Mouse (Mus musculus) neural tube, embryonic 11.5 days (tissue): ENCODE data around the gene Vps8. TPM values are rescaled to one million over a fixed set of nuclear protein-coding genes. Genes with fewer than 3 reads are reported as not detected.

Experiments
- ATAC-seq: fragments of 200-750 bp; cut with Nextera tagmentation; 2 replicates; pipeline ENCODE4 v1.8.0; 2017; ENCODE audit warnings: moderate number of reproducible peaks, mild to moderate bottlenecking, moderate TSS enrichment, moderate library complexity; ENCODE audit not compliant: insufficient read depth, low FRiP score, low TSS enrichment
- DNase-seq: peaks from one replicate; pipeline ENCODE4 v3.0.0-alpha.2; 2015; ENCODE audit warnings: low spot score
- H3K27ac ChIP-seq: fragments of 300-500 bp; sonication (generic); 2 replicates; pipeline ENCODE4 v1.5.1; 2014; ENCODE audit warnings: low read depth, mild to moderate bottlenecking, low read length
- H3K27me3 ChIP-seq: fragments of 300-500 bp; sonication (generic); 2 replicates; pipeline ENCODE4 v1.6.1; 2014; ENCODE audit warnings: mild to moderate bottlenecking, low read length, mixed read lengths; ENCODE audit not compliant: control insufficient read depth, insufficient read depth
- H3K36me3 ChIP-seq: fragments of 300-500 bp; sonication (generic); 2 replicates; pipeline ENCODE4 v1.6.1; 2014; ENCODE audit warnings: mild to moderate bottlenecking, low read length, moderate library complexity, mixed read lengths; ENCODE audit not compliant: control insufficient read depth, insufficient read depth
- H3K4me1 ChIP-seq: fragments of 300-500 bp; sonication (generic); 2 replicates; pipeline ENCODE4 v1.6.1; 2014; ENCODE audit warnings: low read length, mixed read lengths; ENCODE audit not compliant: control insufficient read depth, insufficient read depth
- H3K4me2 ChIP-seq: fragments of 300-500 bp; sonication (generic); 2 replicates; pipeline ENCODE4 v1.6.1; 2014; ENCODE audit warnings: low read depth, mild to moderate bottlenecking, moderate library complexity
- H3K4me3 ChIP-seq: fragments of 300-500 bp; sonication (generic); 2 replicates; pipeline ENCODE4 v1.5.1; 2014; ENCODE audit warnings: low read depth, low read length
- H3K9ac ChIP-seq: fragments of 300-500 bp; sonication (generic); 2 replicates; pipeline ENCODE4 v1.6.1; 2014; ENCODE audit warnings: mild to moderate bottlenecking, low read length
- H3K9me3 ChIP-seq: fragments of 300-500 bp; sonication (generic); 2 replicates; pipeline ENCODE4 v1.6.1; 2016; ENCODE audit warnings: low read length; ENCODE audit not compliant: control insufficient read depth
- WGBS: fragments of 180-500 bp; shearing (Covaris S2); extraction: QIAGEN DNeasy Blood & Tissue Kit; methylation state at CpG from one replicate; pipeline ENCODE4 v1.1.7; 2014; 5-methylcytosine and 5-hydroxymethylcytosine counted together
- polyA plus RNA-seq: library from polyadenylated mRNA; unstranded; fragments of >200 nt; fragmentation: Nextera tagmentation; extraction: Ambion mirVana; gene quantifications from 2 replicates; pipeline ENCODE4 v1.2.1, GENCODE M21; 2014

Vps8 gene
- polyA plus RNA-seq, 1 experiment from 2014 or later, result 30.8 TPM

DNA sequence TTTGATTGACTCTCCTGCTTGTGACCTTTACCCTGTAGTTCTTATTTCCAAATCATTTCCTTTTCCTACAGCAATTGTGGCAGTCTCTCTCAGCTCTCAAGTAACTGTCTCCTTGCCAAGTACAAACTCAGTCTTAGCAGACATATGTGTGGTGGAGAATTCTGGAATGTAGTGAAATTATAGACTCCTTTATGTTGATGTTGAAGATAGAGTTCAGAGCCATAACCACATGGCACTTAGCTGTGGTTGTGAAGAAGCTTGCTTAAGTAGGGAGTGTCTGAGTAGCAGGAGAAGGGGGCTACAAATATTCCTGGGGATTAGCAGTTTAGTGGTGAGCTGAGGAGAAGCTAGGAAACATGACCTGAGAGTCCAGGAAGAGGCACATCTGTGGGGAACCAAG lies 18.1 kb downstream of the Vps8 start:
- Histone ChIP-seq H3K36me3 (no peaks in the 10 kb centered on the region), H3K4me1 (no peaks in the 10 kb centered on the region), H3K9ac (no peak overlapping the region), H3K9me3 (no peaks in the 10 kb centered on the region), H3K27me3 (no peaks in the 10 kb centered on the region), H3K4me3 (no peak overlapping the region), H3K27ac (no peak overlapping the region), H3K4me2 (no peak overlapping the region)
- no peak for DNase-seq
- ATAC-seq, result no peak

DNA sequence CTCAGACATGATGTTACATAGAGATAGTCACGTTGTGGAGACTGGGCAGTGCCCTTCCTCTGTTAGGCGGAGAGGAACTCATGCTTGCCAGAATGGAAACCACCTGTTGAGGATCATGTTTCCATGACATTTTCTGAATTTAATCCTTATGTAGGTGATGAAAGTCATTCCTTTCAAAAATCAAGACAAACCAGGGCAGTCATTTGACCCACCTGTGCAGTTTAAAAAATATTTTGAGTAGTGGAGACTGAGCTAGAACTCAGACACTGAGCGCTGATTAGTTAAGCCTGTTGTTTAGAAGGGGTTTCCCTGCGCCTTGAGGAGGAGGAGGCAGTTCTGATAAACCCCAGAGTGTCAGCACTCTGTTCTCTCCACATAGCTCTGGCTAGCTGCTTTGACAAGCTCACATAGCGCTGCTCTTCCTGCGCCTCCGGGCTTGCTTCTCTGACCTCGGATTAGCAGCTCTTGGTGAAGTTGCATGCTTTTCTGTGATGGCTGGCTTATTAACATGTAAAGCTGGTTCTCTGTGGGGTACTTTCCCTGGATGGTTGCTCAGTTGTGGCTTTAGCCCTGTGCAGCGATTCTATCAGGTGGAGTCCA lies 22.2 kb downstream of the Vps8 start:
- no peak overlapping the region for H3K4me3 ChIP-seq
- no peaks in the 10 kb centered on the region; the same call in 1 of the 2 replicates for H3K36me3 ChIP-seq
- H3K27ac ChIP-seq, result no peak overlapping the region
- no peak overlapping the region for H3K4me2 ChIP-seq
- ATAC-seq, result no peak
- WGBS, result 72% methylated on average over 9 of the region's 9 CpGs
- DNase-seq, result no peak
- no peak overlapping the region for H3K9ac ChIP-seq
- no peaks in the 10 kb centered on the region for H3K9me3 ChIP-seq
- H3K4me1 ChIP-seq, result no peaks in the 10 kb centered on the region
- no peaks in the 10 kb centered on the region for H3K27me3 ChIP-seq

DNA sequence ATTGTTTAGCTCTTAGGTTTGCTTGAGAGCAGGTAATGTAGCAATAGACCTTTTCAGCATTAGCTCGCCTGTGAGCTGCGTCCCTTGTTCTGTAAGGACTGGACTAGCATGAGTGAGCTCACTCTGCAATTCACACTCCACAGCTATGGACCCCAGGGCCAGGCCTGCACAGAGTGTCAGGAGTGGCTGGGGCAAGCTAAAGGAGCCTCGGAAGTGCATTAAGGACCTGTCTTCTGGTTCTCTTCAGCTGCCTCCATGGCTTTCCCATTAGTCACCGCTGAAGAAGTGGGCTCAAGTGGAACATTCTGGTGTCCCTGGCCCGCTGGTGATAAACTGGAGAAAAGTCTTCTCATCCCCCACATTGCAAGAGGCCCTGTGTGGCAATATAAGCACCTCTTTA lies 24.5 kb downstream of the Vps8 start:
- no peak overlapping the region for H3K9ac ChIP-seq
- no peak overlapping the region for H3K4me3 ChIP-seq
- DNase-seq (no peak), ATAC-seq (no peak)
- no peaks in the 10 kb centered on the region; the same call in 1 of the 2 replicates for H3K36me3 ChIP-seq
- no peak overlapping the region for H3K27ac ChIP-seq
- H3K27me3 ChIP-seq, result no peaks in the 10 kb centered on the region
- H3K4me1 ChIP-seq, result no peaks in the 10 kb centered on the region
- H3K9me3 ChIP-seq, result no peaks in the 10 kb centered on the region
- WGBS, result 94% methylated on average over 5 of the region's 5 CpGs
- no peak overlapping the region for H3K4me2 ChIP-seq

GRCm38 (mm10) chr16:21448464-21448863 lies 25.5 kb downstream of the Vps8 start:
- Histone ChIP-seq H3K4me2 (no peak overlapping the region), H3K4me1 (no peaks in the 10 kb centered on the region), H3K27ac (no peak overlapping the region), H3K4me3 (no peak overlapping the region), H3K27me3 (no peaks in the 10 kb centered on the region), H3K36me3 (no peaks in the 10 kb centered on the region; the same call in 1 of the 2 replicates), H3K9me3 (no peaks in the 10 kb centered on the region), H3K9ac (no peak overlapping the region)
- WGBS, result 95% methylated on average over 5 of the region's 5 CpGs
- DNase-seq (no peak), ATAC-seq (no peak)

GRCm38 (mm10) chr16:21449890-21450289 lies 27.0 kb downstream of the Vps8 start:
- no peaks in the 10 kb centered on the region; the same call in 1 of the 2 replicates for H3K36me3 ChIP-seq
- ATAC-seq (no peak), DNase-seq (no peak)
- no peak overlapping the region for H3K4me3 ChIP-seq
- no peak overlapping the region for H3K27ac ChIP-seq
- H3K9me3 ChIP-seq, result no peaks in the 10 kb centered on the region
- H3K9ac ChIP-seq, result no peak overlapping the region
- H3K4me1 ChIP-seq, result no peaks in the 10 kb centered on the region
- no peaks in the 10 kb centered on the region for H3K27me3 ChIP-seq
- no peak overlapping the region for H3K4me2 ChIP-seq
- 79% methylated on average over 8 of the region's 8 CpGs for WGBS

DNA sequence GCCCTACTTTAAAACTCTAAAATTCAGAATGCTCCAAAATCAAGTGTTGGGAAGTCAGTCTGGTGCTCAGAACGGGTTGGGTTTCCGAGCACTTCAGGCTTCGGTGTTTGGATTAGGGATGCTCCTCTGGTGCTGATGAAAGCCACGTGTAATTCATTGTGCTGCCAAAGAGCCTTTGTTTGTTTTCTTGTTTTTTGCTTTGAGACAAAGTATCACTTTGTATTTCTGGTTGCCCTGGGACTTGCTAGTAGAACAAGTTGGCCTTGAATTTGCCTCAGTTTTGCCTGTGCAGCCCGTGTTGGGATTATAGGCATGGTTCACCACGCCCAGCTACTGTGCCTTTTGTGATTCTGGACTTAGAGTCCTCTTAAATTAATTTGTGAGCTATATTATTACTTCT lies 29.7 kb downstream of the Vps8 start:
- no peak overlapping the region for H3K4me3 ChIP-seq
- H3K27me3 ChIP-seq, result no peaks in the 10 kb centered on the region
- H3K36me3 ChIP-seq, result no peaks in the 10 kb centered on the region
- H3K4me2 ChIP-seq, result no peak overlapping the region
- H3K9me3 ChIP-seq, result no peaks in the 10 kb centered on the region
- DNase-seq, result no peak
- H3K27ac ChIP-seq, result no peak overlapping the region
- no peak for ATAC-seq
- H3K9ac ChIP-seq, result no peak overlapping the region
- H3K4me1 ChIP-seq, result no peaks in the 10 kb centered on the region
- WGBS, result 83% methylated on average over 6 of the region's 6 CpGs

DNA sequence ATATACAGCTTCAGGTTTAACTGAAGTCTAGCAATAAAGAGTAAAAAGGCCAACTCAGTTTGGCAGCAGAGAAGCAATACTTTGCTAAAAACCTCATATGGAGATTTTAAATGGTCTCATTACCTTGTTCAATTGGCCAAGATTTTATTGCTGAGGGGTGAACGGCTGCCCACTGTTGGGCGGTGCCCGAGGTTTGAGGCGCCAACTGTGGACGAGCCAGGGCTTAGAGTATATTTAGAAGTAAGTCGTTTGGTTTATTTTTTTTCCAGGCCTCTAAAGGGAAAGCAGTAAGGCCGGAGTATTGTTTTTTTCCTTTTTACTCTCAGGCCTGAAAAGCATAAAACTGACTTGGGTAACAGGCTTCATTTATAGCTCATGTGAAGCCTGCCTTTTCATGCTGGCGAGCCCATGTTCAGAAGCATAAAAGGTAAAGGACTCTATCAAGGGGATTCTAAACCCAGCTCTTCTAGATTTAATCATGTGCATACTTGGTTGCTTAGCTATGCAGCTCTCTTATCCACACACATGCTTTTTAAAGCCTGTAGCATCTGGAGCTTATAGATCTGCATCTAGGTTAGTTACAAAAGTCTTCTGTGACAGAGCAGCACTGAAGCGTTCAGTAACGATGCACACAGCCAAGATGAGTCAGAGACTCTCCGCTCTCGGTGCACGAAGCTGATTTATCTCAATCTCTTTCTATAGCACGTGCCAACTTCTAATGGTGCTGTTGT lies 34.9 kb downstream of the Vps8 start:
- DNase-seq (no peak), ATAC-seq (no peak)
- H3K4me1 ChIP-seq, result no peaks in the 10 kb centered on the region
- no peaks in the 10 kb centered on the region for H3K27me3 ChIP-seq
- no peak overlapping the region for H3K9ac ChIP-seq
- no peaks in the 10 kb centered on the region; the same call in 1 of the 2 replicates for H3K36me3 ChIP-seq
- H3K9me3 ChIP-seq, result no peaks in the 10 kb centered on the region
- no peak overlapping the region for H3K4me2 ChIP-seq
- H3K4me3 ChIP-seq, result no peak overlapping the region
- H3K27ac ChIP-seq, result no peak overlapping the region
- WGBS, result 85% methylated on average over 14 of the region's 14 CpGs

- peaks cover 5% of the 10 kb centered on the region; the same call in 1 of the 2 replicates for H3K36me3 ChIP-seq
- H3K27ac ChIP-seq, result no peak overlapping the region
- no peaks in the 10 kb centered on the region for H3K4me1 ChIP-seq
- H3K27me3 ChIP-seq, result no peaks in the 10 kb centered on the region
- ATAC-seq (no peak), DNase-seq (no peak)
- H3K4me3 ChIP-seq, result no peak overlapping the region
- 60% methylated on average over 8 of the region's 8 CpGs for WGBS
- no peak overlapping the region for H3K9ac ChIP-seq
- no peak overlapping the region for H3K4me2 ChIP-seq
- no peaks in the 10 kb centered on the region for H3K9me3 ChIP-seq
These were observed 43.0 kb downstream of the Vps8 start for GRCm38 (mm10) chr16:21465868-21466267.

DNA sequence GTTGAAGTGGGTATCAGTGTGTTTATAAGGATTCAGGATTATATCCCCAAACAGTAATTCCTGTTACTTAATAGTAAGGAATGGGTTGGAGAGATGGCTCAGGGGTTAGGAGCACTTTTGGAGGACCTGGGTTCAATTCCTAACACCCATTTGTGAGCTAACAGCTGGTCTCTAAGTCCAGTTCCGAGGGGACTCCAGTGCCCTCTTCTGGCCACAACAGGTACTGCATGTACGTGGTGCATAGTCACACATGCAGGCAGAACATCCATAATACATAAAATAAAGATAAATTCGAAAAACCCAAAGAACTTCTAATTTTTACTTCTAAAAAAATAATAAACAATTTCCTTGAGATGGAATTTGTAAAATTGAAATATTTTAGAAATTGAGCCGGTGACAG lies 47.5 kb downstream of the Vps8 start:
- no peak overlapping the region for H3K4me3 ChIP-seq
- DNase-seq (no peak), ATAC-seq (no peak)
- no peak overlapping the region for H3K4me2 ChIP-seq
- no peaks in the 10 kb centered on the region for H3K9me3 ChIP-seq
- WGBS, result 88% methylated on average over 4 of the region's 4 CpGs
- H3K9ac ChIP-seq, result no peak overlapping the region
- H3K36me3 ChIP-seq, result peaks cover 4% of the 10 kb centered on the region
- no peaks in the 10 kb centered on the region for H3K27me3 ChIP-seq
- no peaks in the 10 kb centered on the region for H3K4me1 ChIP-seq
- H3K27ac ChIP-seq, result no peak overlapping the region
